Mouse (Mus musculus) embryonic facial prominence, embryonic 14.5 days (tissue): Measurements from ENCODE around the gene Akt3. TPM values are rescaled to one million over a fixed set of nuclear protein-coding genes. Genes with fewer than 3 reads are reported as not detected.
A peak's percentile ranks its signal among the peaks of the same experiment; 100 is the strongest.

Experiments used
- ATAC-seq: fragments of 200-750 bp; cut with Nextera tagmentation; 2 replicates; pipeline ENCODE4 v1.8.0; 2017; ENCODE audit warnings: low read depth, moderate number of reproducible peaks, moderate TSS enrichment
- DNase-seq: peaks from one replicate; pipeline ENCODE4 v3.0.0-alpha.2; 2015; ENCODE audit warnings: low spot score
- H3K27ac ChIP-seq: fragments of 300-500 bp; sonication (generic); replicated peaks from 2 replicates; pipeline ENCODE4 v1.5.1; 2014; ENCODE audit warnings: low read depth, mild to moderate bottlenecking, low read length, moderate library complexity
- H3K27me3 ChIP-seq: fragments of 300-500 bp; sonication (generic); replicated peaks from 2 replicates; pipeline ENCODE4 v1.6.1; 2014; ENCODE audit warnings: low read length; ENCODE audit not compliant: control insufficient read depth, insufficient read depth
- H3K36me3 ChIP-seq: fragments of 300-500 bp; sonication (generic); 2 replicates; pipeline ENCODE4 v1.6.1; 2014; ENCODE audit warnings: low read length, mixed read lengths; ENCODE audit not compliant: control insufficient read depth, insufficient read depth
- H3K4me1 ChIP-seq: fragments of 300-500 bp; sonication (generic); 2 replicates; pipeline ENCODE4 v1.6.1; 2014; ENCODE audit warnings: antibody characterized with exemption, low read length; ENCODE audit not compliant: control insufficient read depth, insufficient read depth
- H3K4me2 ChIP-seq: fragments of 300-500 bp; sonication (generic); 2 replicates; pipeline ENCODE4 v1.6.1; 2014; ENCODE audit warnings: low read depth, mild to moderate bottlenecking, low read length, moderate library complexity, mixed read lengths
- H3K4me3 ChIP-seq: fragments of 300-500 bp; sonication (generic); 2 replicates; pipeline ENCODE4 v1.5.1; 2014; ENCODE audit warnings: low read depth, mild to moderate bottlenecking, low read length
- H3K9ac ChIP-seq: fragments of 300-500 bp; sonication (generic); 2 replicates; pipeline ENCODE4 v1.6.1; 2014; ENCODE audit warnings: low read depth, mild to moderate bottlenecking, low read length, moderate library complexity, mixed read lengths
- H3K9me3 ChIP-seq: fragments of 300-500 bp; sonication (generic); 2 replicates; pipeline ENCODE4 v1.6.1; 2016; ENCODE audit warnings: low read length; ENCODE audit not compliant: control insufficient read depth
- WGBS: fragments of 180-500 bp; shearing (Covaris S2); extraction: QIAGEN DNeasy Blood & Tissue Kit; methylation state at CpG from one replicate; pipeline ENCODE4 v1.1.7; 2014; 5-methylcytosine and 5-hydroxymethylcytosine counted together
- polyA plus RNA-seq: library from polyadenylated mRNA; unstranded; fragments of >200 nt; fragmentation: Nextera tagmentation; extraction: Ambion mirVana; gene quantifications from 2 replicates; pipeline ENCODE4 v1.2.1, GENCODE M21; 2014

Akt3 gene
- polyA plus RNA-seq, 1 experiment from 2014 or later, result 7.3 TPM

- DNase-seq (no peak), ATAC-seq (no peak)
- no peaks in the 10 kb centered on the region for H3K36me3 ChIP-seq
Measured at GRCm38 (mm10) chr1:177175436-177175835, 82.6 kb downstream of the Akt3 start.

GRCm38 (mm10) chr1:177171300-177171699 is 86.7 kb downstream of the Akt3 start:
- H3K27me3 ChIP-seq, result no peaks in the 10 kb centered on the region
- ATAC-seq, result no peak
- H3K9me3 ChIP-seq, result no peaks in the 10 kb centered on the region
- H3K9ac ChIP-seq, result no peak overlapping the region
- no peaks in the 10 kb centered on the region for H3K36me3 ChIP-seq
- H3K4me1 ChIP-seq, result 0 out of 2 replicates have a peak, but pooled peaks cover 3% of the 10 kb centered on the region
- no peak overlapping the region for H3K4me3 ChIP-seq
- no peak overlapping the region for H3K27ac ChIP-seq
- no peak for DNase-seq
- H3K4me2 ChIP-seq, result no peak overlapping the region

More at GRCm38 (mm10) chr1:177175436-177175835, 82.6 kb downstream of the Akt3 start:
- Histone ChIP-seq H3K27me3 (no peaks in the 10 kb centered on the region), H3K27ac (no peak overlapping the region), H3K4me1 (0 out of 2 replicates have a peak, but pooled peaks cover 3% of the 10 kb centered on the region), H3K4me3 (no peak overlapping the region), H3K9me3 (no peaks in the 10 kb centered on the region), H3K9ac (no peak overlapping the region), H3K4me2 (no peak overlapping the region)

- ATAC-seq (no peak), DNase-seq (no peak)
- Histone ChIP-seq H3K36me3 (no peaks in the 10 kb centered on the region), H3K4me1 (no peaks in the 10 kb centered on the region), H3K27me3 (no peaks in the 10 kb centered on the region), H3K27ac (no peak overlapping the region), H3K4me3 (no peak overlapping the region), H3K4me2 (no peak overlapping the region), H3K9ac (no peak overlapping the region), H3K9me3 (no peaks in the 10 kb centered on the region)
- WGBS, result 41% methylated on average over 2 of the region's 2 CpGs
Measured at GRCm38 (mm10) chr1:177165789-177166188, 92.2 kb downstream of the Akt3 start.

GRCm38 (mm10) chr1:177165336-177165735 is 92.7 kb downstream of the Akt3 start:
- Histone ChIP-seq H3K27ac (no peak overlapping the region), H3K4me1 (no peaks in the 10 kb centered on the region), H3K36me3 (no peaks in the 10 kb centered on the region), H3K4me3 (no peak overlapping the region), H3K4me2 (no peak overlapping the region), H3K27me3 (no peaks in the 10 kb centered on the region), H3K9ac (no peak overlapping the region), H3K9me3 (no peaks in the 10 kb centered on the region)
- 81% methylated on average over 2 of the region's 2 CpGs for WGBS
- ATAC-seq (no peak), DNase-seq (no peak)

GRCm38 (mm10) chr1:177150344-177151021 is 107.5 kb downstream of the Akt3 start:
- Histone ChIP-seq H3K27ac (peak overlapping the region; percentile 50; the same call in 1 of the 2 replicates), H3K4me1 (0 out of 2 replicates have a peak, but pooled peaks cover 3% of the 10 kb centered on the region), H3K36me3 (no peaks in the 10 kb centered on the region), H3K4me3 (no peak overlapping the region), H3K9ac (no peak overlapping the region), H3K27me3 (no peaks in the 10 kb centered on the region), H3K4me2 (peak overlapping the region; percentile 47), H3K9me3 (no peaks in the 10 kb centered on the region)
- ATAC-seq, result peak; percentile 92
- WGBS, result 12% methylated on average over 11 of the region's 11 CpGs
- DNase-seq, result peak; percentile 90

GRCm38 (mm10) chr1:177148746-177149145 is 109.3 kb downstream of the Akt3 start:
- ATAC-seq (no peak), DNase-seq (no peak)
- Histone ChIP-seq H3K27ac (no peak overlapping the region), H3K4me1 (0 out of 2 replicates have a peak, but pooled peaks cover 3% of the 10 kb centered on the region), H3K9ac (no peak overlapping the region), H3K27me3 (no peaks in the 10 kb centered on the region), H3K36me3 (no peaks in the 10 kb centered on the region), H3K4me2 (no peak overlapping the region), H3K4me3 (no peak overlapping the region), H3K9me3 (no peaks in the 10 kb centered on the region)
- WGBS, result 59% methylated on average over 2 of the region's 2 CpGs

- Histone ChIP-seq H3K4me2 (no peak overlapping the region), H3K36me3 (no peaks in the 10 kb centered on the region), H3K9ac (no peak overlapping the region), H3K4me1 (no peaks in the 10 kb centered on the region), H3K27me3 (no peaks in the 10 kb centered on the region), H3K27ac (no peak overlapping the region), H3K9me3 (no peaks in the 10 kb centered on the region), H3K4me3 (no peak overlapping the region)
- no peak for ATAC-seq
- 86% methylated on average over 2 of the region's 2 CpGs for WGBS
- DNase-seq, result no peak
Measured at GRCm38 (mm10) chr1:177141468-177141867, 116.5 kb downstream of the Akt3 start.

- H3K27me3 ChIP-seq, result no peaks in the 10 kb centered on the region
- DNase-seq, result no peak
- H3K4me2 ChIP-seq, result no peak overlapping the region
- no peak overlapping the region for H3K27ac ChIP-seq
- 79% methylated on average over 6 of the region's 6 CpGs for WGBS
- H3K4me1 ChIP-seq, result no peaks in the 10 kb centered on the region
- H3K9me3 ChIP-seq, result no peaks in the 10 kb centered on the region
- no peak overlapping the region for H3K9ac ChIP-seq
- no peak overlapping the region for H3K4me3 ChIP-seq
- ATAC-seq, result no peak
- H3K36me3 ChIP-seq, result no peaks in the 10 kb centered on the region
Measured at GRCm38 (mm10) chr1:177139652-177140051, 118.4 kb downstream of the Akt3 start.

- Histone ChIP-seq H3K4me1 (no peaks in the 10 kb centered on the region), H3K4me3 (no peak overlapping the region), H3K4me2 (no peak overlapping the region), H3K36me3 (no peaks in the 10 kb centered on the region), H3K27me3 (no peaks in the 10 kb centered on the region), H3K9ac (no peak overlapping the region), H3K9me3 (no peaks in the 10 kb centered on the region), H3K27ac (no peak overlapping the region)
- no peak for ATAC-seq
- 74% methylated on average over 2 of the region's 2 CpGs for WGBS
- DNase-seq, result no peak
Measured at GRCm38 (mm10) chr1:177131458-177131857, 126.5 kb downstream of the Akt3 start.
